Mouse (Mus musculus) C2C12 (cell line): ENCODE measurements around the gene Ctxn1. TPM values are rescaled to one million over a fixed set of nuclear protein-coding genes. Genes with fewer than 3 reads are reported as not detected.

Source experiments
- H3K27me3 ChIP-seq: one replicate; pipeline ENCODE4 v1.6.1; 2011; ENCODE audit not compliant: control insufficient read depth, insufficient read depth, insufficient read length
- H3K36me3 ChIP-seq: one replicate; pipeline ENCODE4 v1.6.1; 2011; ENCODE audit not compliant: control insufficient read depth, insufficient read depth
- H3K4me3 ChIP-seq: one replicate; pipeline ENCODE4 v1.5.1; 2011; ENCODE audit warnings: mild to moderate bottlenecking, control low read depth; ENCODE audit not compliant: poor library complexity, insufficient read depth, severe bottlenecking
- H3K79me2 ChIP-seq: one replicate; pipeline ENCODE4 v1.6.1; 2011; ENCODE audit not compliant: control insufficient read depth, insufficient read depth
- H3K79me3 ChIP-seq: one replicate; pipeline ENCODE4 v1.6.1; 2011; ENCODE audit warnings: low read depth, control low read depth
- H3ac ChIP-seq: one replicate; pipeline ENCODE3; 2011; ENCODE audit warnings: low read depth; ENCODE audit not compliant: control insufficient read depth, insufficient read length
- CEBPB ChIP-seq: IDR thresholded peaks from one replicate; pipeline ENCODE4 v1.6.1; 2011; ENCODE audit warnings: low read depth, mild to moderate bottlenecking, control low read depth, moderate library complexity
- CTCF ChIP-seq: IDR thresholded peaks from one replicate; pipeline ENCODE4 v1.5.1; 2011; ENCODE audit not compliant: control insufficient read depth, insufficient read depth, insufficient read length
- FOSL1 ChIP-seq: IDR thresholded peaks from one replicate; pipeline ENCODE4 v1.8.0; 2011; ENCODE audit warnings: mild to moderate bottlenecking, low read length; ENCODE audit not compliant: poor library complexity, insufficient read depth, severe bottlenecking
- MAX ChIP-seq: IDR thresholded peaks from one replicate; pipeline ENCODE4 v1.6.1; 2011; ENCODE audit warnings: mild to moderate bottlenecking, control low read depth
- MYOD1 ChIP-seq: IDR thresholded peaks from one replicate; pipeline ENCODE4 v1.6.1; 2011; ENCODE audit warnings: low read depth; ENCODE audit not compliant: control insufficient read depth, insufficient read length
- MYOG ChIP-seq: IDR thresholded peaks from one replicate; pipeline ENCODE4 v1.6.1; 2011; ENCODE audit not compliant: control insufficient read depth, insufficient read length; ENCODE audit errors: extremely low read depth
- USF1 ChIP-seq: IDR thresholded peaks from one replicate; pipeline ENCODE4 v1.6.1; 2011; ENCODE audit warnings: low read depth, mild to moderate bottlenecking, control low read depth, moderate library complexity
- long read RNA-seq, 2 experiments: library from polyadenylated mRNA; unstranded; transcript quantifications; one replicate each; pipeline ENCODE4 v2.0.0; 2019 to 2020
- polyA plus RNA-seq: library from polyadenylated mRNA; unstranded; fragments of >200 nt; fragmentation: generic; extraction: Trizol; gene quantifications from one replicate; pipeline ENCODE4 v1.2.1, GENCODE M21; 2012; ENCODE audit warnings: missing spikeins

Gene Ctxn1
- polyA plus RNA-seq, result 45.0 TPM
- long read RNA-seq, experiment 1, transcript Ctxn1-201 (2 exons, 1,212 nt), result major isoform, 17 of 17 reads
- long read RNA-seq, experiment 1, partial matches to known transcripts, result 0 of 17 reads
- long read RNA-seq, experiment 1, other reads (novel, unspliced or antisense), result 0 of 17 reads
- long read RNA-seq, experiment 2, transcript Ctxn1-201 (2 exons, 1,212 nt), result major isoform, 7 of 8 reads
- long read RNA-seq, experiment 2, partial matches to known transcripts, result 0 of 8 reads
- long read RNA-seq, experiment 2, other reads (novel, unspliced or antisense), result 1 of 8 reads

GRCm38 (mm10) chr8:4259125-4259804 is at the start of gene Ctxn1:
TSS of gene Ctxn1 (minus strand) at chr8:4259274.
- H3K27me3 ChIP-seq, result no peaks in the 10 kb centered on the region
- peak within 1 kb of the TSS; percentile 53 for H3K4me3 ChIP-seq
- H3K79me2 ChIP-seq, result peaks cover 10% of the 10 kb centered on the region
- TF ChIP-seq CTCF, result no peak
- TF ChIP-seq USF1, result no peak
- TF ChIP-seq FOSL1, result no peak
- no peak for TF ChIP-seq MAX
- no peak for TF ChIP-seq MYOG
- TF ChIP-seq CEBPB, result no peak
- TF ChIP-seq MYOD1, result no peak
- peaks cover 3% of the 10 kb centered on the region for H3K79me3 ChIP-seq
- peaks cover 62% of the 10 kb centered on the region for H3K36me3 ChIP-seq
- peak within 1 kb of the TSS; percentile 69 for H3ac ChIP-seq

- Histone ChIP-seq H3K79me3 (peaks cover 33% of the 10 kb centered on the region), H3K4me3 (no peak overlapping the region), H3K27me3 (no peaks in the 10 kb centered on the region), H3ac (no peak overlapping the region), H3K79me2 (peaks cover 51% of the 10 kb centered on the region), H3K36me3 (peaks cover 94% of the 10 kb centered on the region)
- TF ChIP-seq USF1 (no peak), MAX (no peak), MYOG (no peak), MYOD1 (no peak), CTCF (no peak), FOSL1 (no peak), CEBPB (no peak)
Measured at GRCm38 (mm10) chr8:4305838-4306237, 46.8 kb upstream of the Ctxn1 start.

DNA sequence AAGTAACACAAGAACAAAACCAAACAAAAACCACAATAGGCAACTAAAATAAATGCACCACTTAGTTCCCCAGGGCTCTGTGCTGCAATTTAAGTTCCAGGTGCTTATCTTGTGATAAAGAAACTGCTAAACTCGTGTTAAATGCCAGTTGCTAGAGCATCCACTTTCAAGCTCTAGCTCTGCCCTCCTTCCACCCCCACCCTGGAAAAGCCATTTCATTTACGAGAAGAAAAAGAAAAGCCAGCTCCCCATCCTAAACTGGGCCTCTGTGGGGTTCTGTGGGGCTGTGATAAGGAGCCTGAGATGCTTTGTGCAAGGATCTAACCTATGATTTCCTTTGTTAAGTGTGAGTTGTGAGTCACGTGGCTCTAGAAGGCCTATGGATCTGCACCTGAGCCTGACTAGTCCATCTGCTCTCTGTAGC is 45.1 kb upstream of the Ctxn1 start:
- peaks cover 45% of the 10 kb centered on the region for H3K79me2 ChIP-seq
- H3K4me3 ChIP-seq, result no peak overlapping the region
- TF ChIP-seq USF1 (no peak), FOSL1 (no peak), MAX (no peak), CEBPB (no peak), CTCF (no peak), MYOG (no peak), MYOD1 (no peak)
- peaks cover 94% of the 10 kb centered on the region for H3K36me3 ChIP-seq
- no peak overlapping the region for H3ac ChIP-seq
- no peaks in the 10 kb centered on the region for H3K27me3 ChIP-seq
- peaks cover 23% of the 10 kb centered on the region for H3K79me3 ChIP-seq

- TF ChIP-seq CEBPB, result no peak
- no peak for TF ChIP-seq FOSL1
- TF ChIP-seq MYOG, result no peak
- no peak for TF ChIP-seq MYOD1
- TF ChIP-seq MAX, result no peak
- Histone ChIP-seq H3K36me3 (peaks cover 92% of the 10 kb centered on the region), H3K79me3 (peaks cover 3% of the 10 kb centered on the region), H3K79me2 (peaks cover 17% of the 10 kb centered on the region), H3K4me3 (no peak overlapping the region), H3ac (no peak overlapping the region), H3K27me3 (no peaks in the 10 kb centered on the region)
Measured at GRCm38 (mm10) chr8:4297822-4298221, 38.7 kb upstream of the Ctxn1 start.

DNA sequence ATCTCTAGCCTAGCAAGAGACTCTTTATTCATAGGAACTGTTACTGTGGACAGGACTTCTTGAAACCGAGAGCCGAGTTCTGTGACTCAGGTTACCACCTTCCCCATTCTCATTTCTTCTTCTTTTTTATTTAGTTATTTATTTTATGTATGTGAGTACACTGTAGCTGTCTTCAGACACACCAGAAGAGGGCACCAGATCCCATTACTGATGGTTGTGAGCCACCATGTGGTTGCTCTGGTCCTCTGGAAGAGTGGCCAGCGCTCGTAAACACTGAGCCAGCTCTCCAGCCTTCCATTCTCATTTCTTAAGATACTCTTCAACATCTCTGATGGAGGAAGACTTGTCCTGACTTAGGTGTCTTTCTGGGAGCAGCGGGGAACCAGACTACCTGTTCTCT is 33.7 kb upstream of the Ctxn1 start:
- Histone ChIP-seq H3K27me3 (no peaks in the 10 kb centered on the region), H3K79me2 (peaks cover 8% of the 10 kb centered on the region), H3ac (no peak overlapping the region), H3K79me3 (no peaks in the 10 kb centered on the region), H3K36me3 (peaks cover 92% of the 10 kb centered on the region), H3K4me3 (no peak overlapping the region)
- TF ChIP-seq USF1, result no peak
- no peak for TF ChIP-seq MYOG
- TF ChIP-seq CTCF, result no peak
- TF ChIP-seq MAX, result no peak
- no peak for TF ChIP-seq CEBPB
- TF ChIP-seq FOSL1, result no peak
- TF ChIP-seq MYOD1, result no peak

GRCm38 (mm10) chr8:4276111-4276465 is 17.0 kb upstream of the Ctxn1 start:
- TF ChIP-seq FOSL1, result no peak

More at GRCm38 (mm10) chr8:4276111-4276465, 17.0 kb upstream of the Ctxn1 start:
- peaks cover 17% of the 10 kb centered on the region for H3K79me3 ChIP-seq
- H3K79me2 ChIP-seq, result peaks cover 32% of the 10 kb centered on the region
- peaks cover 27% of the 10 kb centered on the region for H3K36me3 ChIP-seq
- peak overlapping the region; percentile 78 for H3K4me3 ChIP-seq
- H3K27me3 ChIP-seq, result no peaks in the 10 kb centered on the region
- H3ac ChIP-seq, result peak overlapping the region; percentile 61
